Mouse (Mus musculus): ENCODE data around the gene Uprt. TPM values are rescaled to one million over a fixed set of nuclear protein-coding genes. Genes with fewer than 3 reads are reported as not detected.

Gene Uprt
- polyA plus RNA-seq, 1 experiment from 2014 or later, result 3.0 TPM

GRCm38 (mm10) chrX:104488036-104488435 lies 5.4 kb downstream of the Uprt start:
- no peak overlapping the region for H3K4me3 ChIP-seq (ENCODE audit: low read depth, low read length)
- no peaks in the 10 kb centered on the region for H3K36me3 ChIP-seq (ENCODE audit: control insufficient read depth, insufficient read depth, low read length)
- DNase-seq (ENCODE audit: low spot score), result no peak
- 79% methylated on average over 3 of the region's 3 CpGs for WGBS
- peaks cover 9% of the 10 kb centered on the region for H3K27me3 ChIP-seq (ENCODE audit: control insufficient read depth, insufficient read depth, low read length)
- no peak overlapping the region for H3K4me2 ChIP-seq (ENCODE audit: low read depth, low read length, severe bottlenecking)
- no peak overlapping the region for H3K27ac ChIP-seq (ENCODE audit: low read depth, low read length)
- no peak overlapping the region for H3K9ac ChIP-seq (ENCODE audit: low read length)
- no peaks in the 10 kb centered on the region for H3K4me1 ChIP-seq (replicated peaks; ENCODE audit: control insufficient read depth, insufficient read depth, low read length)
- no peak for ATAC-seq (replicated peaks; ENCODE audit: low FRiP score)
- H3K9me3 ChIP-seq (ENCODE audit: control insufficient read depth, low read length), result no peaks in the 10 kb centered on the region

GRCm38 (mm10) chrX:104488870-104489467 lies 6.4 kb downstream of the Uprt start:
- Histone ChIP-seq H3K27ac (ENCODE audit: low read depth, low read length) (no peak overlapping the region), H3K9me3 (ENCODE audit: control insufficient read depth, low read length) (no peaks in the 10 kb centered on the region), H3K9ac (ENCODE audit: low read length) (no peak overlapping the region), H3K36me3 (ENCODE audit: control insufficient read depth, insufficient read depth, low read length) (no peaks in the 10 kb centered on the region), H3K4me2 (ENCODE audit: low read depth, low read length, severe bottlenecking) (no peak overlapping the region), H3K27me3 (ENCODE audit: control insufficient read depth, insufficient read depth, low read length) (peaks cover 4% of the 10 kb centered on the region), H3K4me3 (ENCODE audit: low read depth, low read length) (no peak overlapping the region), H3K4me1 (replicated peaks; ENCODE audit: control insufficient read depth, insufficient read depth, low read length) (no peaks in the 10 kb centered on the region)
- ATAC-seq (replicated peaks; ENCODE audit: low FRiP score) (no peak), DNase-seq (ENCODE audit: low spot score) (no peak)
- 78% methylated on average over 4 of the region's 4 CpGs for WGBS

GRCm38 (mm10) chrX:104489626-104490355 lies 7.2 kb downstream of the Uprt start:
- no peaks in the 10 kb centered on the region for H3K4me1 ChIP-seq (replicated peaks; ENCODE audit: control insufficient read depth, insufficient read depth, low read length)
- no peak overlapping the region for H3K4me2 ChIP-seq (ENCODE audit: low read depth, low read length, severe bottlenecking)
- no peak overlapping the region for H3K4me3 ChIP-seq (ENCODE audit: low read depth, low read length)
- H3K9ac ChIP-seq (ENCODE audit: low read length), result no peak overlapping the region
- no peaks in the 10 kb centered on the region for H3K9me3 ChIP-seq (ENCODE audit: control insufficient read depth, low read length)
- DNase-seq (ENCODE audit: low spot score) (no peak), ATAC-seq (replicated peaks; ENCODE audit: low FRiP score) (no peak)
- no peaks in the 10 kb centered on the region for H3K36me3 ChIP-seq (ENCODE audit: control insufficient read depth, insufficient read depth, low read length)
- peaks cover 4% of the 10 kb centered on the region for H3K27me3 ChIP-seq (ENCODE audit: control insufficient read depth, insufficient read depth, low read length)
- WGBS, result 57% methylated on average over 4 of the region's 4 CpGs
- no peak overlapping the region for H3K27ac ChIP-seq (ENCODE audit: low read depth, low read length)

GRCm38 (mm10) chrX:104501765-104502164 lies 19.1 kb downstream of the Uprt start:
- no peak for DNase-seq (ENCODE audit: low spot score)
- no peak for ATAC-seq (replicated peaks; ENCODE audit: low FRiP score)
- Histone ChIP-seq H3K27ac (ENCODE audit: low read depth, low read length) (no peak overlapping the region), H3K4me3 (ENCODE audit: low read depth, low read length) (no peak overlapping the region), H3K4me1 (replicated peaks; ENCODE audit: control insufficient read depth, insufficient read depth, low read length) (no peaks in the 10 kb centered on the region), H3K4me2 (ENCODE audit: low read depth, low read length, severe bottlenecking) (no peak overlapping the region), H3K36me3 (ENCODE audit: control insufficient read depth, insufficient read depth, low read length) (no peaks in the 10 kb centered on the region), H3K27me3 (ENCODE audit: control insufficient read depth, insufficient read depth, low read length) (peaks cover 9% of the 10 kb centered on the region), H3K9ac (ENCODE audit: low read length) (no peak overlapping the region), H3K9me3 (ENCODE audit: control insufficient read depth, low read length) (no peaks in the 10 kb centered on the region)
- 64% methylated on average over 5 of the region's 5 CpGs for WGBS

- WGBS, result 93% methylated on average over 4 of the region's 4 CpGs
- no peak overlapping the region for H3K27ac ChIP-seq (ENCODE audit: low read depth, low read length)
- no peak for ATAC-seq (replicated peaks; ENCODE audit: low FRiP score)
- H3K27me3 ChIP-seq (ENCODE audit: control insufficient read depth, insufficient read depth, low read length), result peaks cover 6% of the 10 kb centered on the region; the same call in 1 of the 2 replicates
- DNase-seq (ENCODE audit: low spot score), result no peak
- H3K4me1 ChIP-seq (replicated peaks; ENCODE audit: control insufficient read depth, insufficient read depth, low read length), result no peaks in the 10 kb centered on the region
- no peaks in the 10 kb centered on the region for H3K36me3 ChIP-seq (ENCODE audit: control insufficient read depth, insufficient read depth, low read length)
- no peak overlapping the region for H3K4me3 ChIP-seq (ENCODE audit: low read depth, low read length)
- H3K9me3 ChIP-seq (ENCODE audit: control insufficient read depth, low read length), result no peaks in the 10 kb centered on the region
- H3K4me2 ChIP-seq (ENCODE audit: low read depth, low read length, severe bottlenecking), result no peak overlapping the region
- no peak overlapping the region for H3K9ac ChIP-seq (ENCODE audit: low read length)
Measured at GRCm38 (mm10) chrX:104542635-104543034, 60.0 kb downstream of the Uprt start.

GRCm38 (mm10) chrX:104543919-104544595 lies 61.4 kb downstream of the Uprt start:
- WGBS, result 77% methylated on average over 4 of the region's 4 CpGs
- ATAC-seq (replicated peaks; ENCODE audit: low FRiP score), result no peak

GRCm38 (mm10) chrX:104545283-104545682 lies 62.7 kb downstream of the Uprt start:
- H3K27me3 ChIP-seq (ENCODE audit: control insufficient read depth, insufficient read depth, low read length), result peaks cover 2% of the 10 kb centered on the region; the same call in 1 of the 2 replicates
- 95% methylated on average over 1 of the region's 1 CpGs for whole genome bisulfite sequencing
- ATAC-seq (replicated peaks; ENCODE audit: low FRiP score), result no peak
- H3K4me1 ChIP-seq (replicated peaks; ENCODE audit: control insufficient read depth, insufficient read depth, low read length), result no peaks in the 10 kb centered on the region
- no peak overlapping the region for H3K4me3 ChIP-seq (ENCODE audit: low read depth, low read length)
- H3K36me3 ChIP-seq (ENCODE audit: control insufficient read depth, insufficient read depth, low read length), result no peaks in the 10 kb centered on the region
- no peak overlapping the region for H3K27ac ChIP-seq (ENCODE audit: low read depth, low read length)
- no peak overlapping the region for H3K4me2 ChIP-seq (ENCODE audit: low read depth, low read length, severe bottlenecking)
- DNase-seq (ENCODE audit: low spot score), result no peak
- no peak overlapping the region for H3K9ac ChIP-seq (ENCODE audit: low read length)
- no peaks in the 10 kb centered on the region for H3K9me3 ChIP-seq (ENCODE audit: control insufficient read depth, low read length)

More at GRCm38 (mm10) chrX:104543919-104544595, 61.4 kb downstream of the Uprt start:
- peaks cover 4% of the 10 kb centered on the region; the same call in 1 of the 2 replicates for H3K27me3 ChIP-seq (ENCODE audit: control insufficient read depth, insufficient read depth, low read length)
- DNase-seq (ENCODE audit: low spot score), result no peak
- no peaks in the 10 kb centered on the region for H3K9me3 ChIP-seq (ENCODE audit: control insufficient read depth, low read length)
- H3K9ac ChIP-seq (ENCODE audit: low read length), result no peak overlapping the region
- H3K4me3 ChIP-seq (ENCODE audit: low read depth, low read length), result no peak overlapping the region
- H3K36me3 ChIP-seq (ENCODE audit: control insufficient read depth, insufficient read depth, low read length), result no peaks in the 10 kb centered on the region
- no peaks in the 10 kb centered on the region for H3K4me1 ChIP-seq (replicated peaks; ENCODE audit: control insufficient read depth, insufficient read depth, low read length)
- H3K4me2 ChIP-seq (ENCODE audit: low read depth, low read length, severe bottlenecking), result no peak overlapping the region
- no peak overlapping the region for H3K27ac ChIP-seq (ENCODE audit: low read depth, low read length)
